ENCODE assay signal across 19 mouse cellular contexts in genomic region chr11:43976024-43976423, GRCm38 (mm10).
"Had no signal": no experiment of that assay in that cellular context is flagged by ENCODE, and none has a peak within 500 bp of the region (broad histone marks: within the 10 kb centered on the region; RNA-seq: fewer than 3 reads in every experiment).

No protein-coding gene starts in this region.

- H3K27ac ChIP-seq: midbrain, embryonic 10.5 days; midbrain, embryonic 12.5 days; neural tube, embryonic 13.5 days; neural tube, embryonic 15.5 days had no signal

- ATAC-seq: midbrain, embryonic 16.5 days had no signal

- H3K4me2 ChIP-seq: lung, embryonic 14.5 days; midbrain, embryonic 12.5 days; neural tube, embryonic 13.5 days; neural tube, embryonic 15.5 days had no signal

- H3K4me3 ChIP-seq: midbrain, embryonic 10.5 days; midbrain, embryonic 12.5 days; myocyte; neural tube, embryonic 13.5 days; neural tube, embryonic 15.5 days had no signal

- DNase-seq: lung, adult 18-20 months; lung, embryonic 14.5 days; lung, postnatal 10 days; lung, postnatal 4 days; midbrain, embryonic 14.5 days; retina, postnatal 1 day; right cerebral cortex, adult 18-20 months; right cerebral cortex, postnatal 25 days; right cerebral cortex, postnatal 4 days; spleen, adult 18-20 months; thymus, adult 18-20 months; thymus, postnatal 14 days; thymus, postnatal 36 days had no signal

- H3K4me1 ChIP-seq: midbrain, embryonic 12.5 days had no signal

- H3K36me3 ChIP-seq: midbrain, embryonic 10.5 days; midbrain, embryonic 12.5 days; neural tube, embryonic 13.5 days; neural tube, embryonic 15.5 days had no signal

- H3K9me3 ChIP-seq: midbrain, embryonic 10.5 days; midbrain, embryonic 12.5 days; neural tube, embryonic 13.5 days; neural tube, embryonic 15.5 days had no signal

- H3K27me3 ChIP-seq: midbrain, embryonic 12.5 days; neural tube, embryonic 13.5 days; neural tube, embryonic 15.5 days had no signal

- H3K9ac ChIP-seq: lung, embryonic 14.5 days; midbrain, embryonic 12.5 days; neural tube, embryonic 13.5 days; neural tube, embryonic 15.5 days had no signal
